Mouse (Mus musculus) small intestine, adult 2 months (tissue): ENCODE results near the gene Mrps31.

Experiments
- CTCF ChIP-seq: fragments of 200-500 bp; IDR thresholded peaks from 2 replicates; pipeline ENCODE4 v1.5.1; 2012; ENCODE audit warnings: low read depth, mild to moderate bottlenecking, control low read depth, inconsistent platforms, low read length, moderate library complexity, mixed read lengths; ENCODE audit not compliant: insufficient replicate concordance, insufficient read length; ENCODE audit errors: extremely low read depth
- POLR2A ChIP-seq: fragments of 200-500 bp; IDR thresholded peaks from 2 replicates; pipeline ENCODE4 v1.6.1; 2012; ENCODE audit warnings: low read depth, mild to moderate bottlenecking, control low read depth, inconsistent platforms, low read length, moderate library complexity

- TF ChIP-seq CTCF (no peak), POLR2A (no peak)
These were observed 7.9 kb upstream of the Mrps31 start for GRCm38 (mm10) chr8:22403235-22403634.
